Mouse (Mus musculus) left cerebral cortex, postnatal 25 days (tissue): Measurements from ENCODE around the gene Disp3. TPM values are rescaled to one million over a fixed set of nuclear protein-coding genes. Genes with fewer than 3 reads are reported as not detected.

ENCODE experiments used
- DNase-seq, 2 experiments: peaks; one replicate each; pipeline ENCODE4 v3.0.0; 2022; ENCODE audit warnings: low spot score in 2 of 2, mixed read lengths in 1 of 2
- intact Hi-C: fragments of 180-260 bp; cut with DNase I; formaldehyde crosslinking; loops from one replicate; pipeline ENCODE4 v1.15.1; 2025
- total RNA-seq, 2 experiments: library from RNA; stranded (reverse); gene quantifications; 2 replicates each; pipeline ENCODE4 v1.2.3; 2021

The Disp3 gene
- total RNA-seq, 2 experiments from 2014 or later: 25.8 to 29.1 TPM

DNA sequence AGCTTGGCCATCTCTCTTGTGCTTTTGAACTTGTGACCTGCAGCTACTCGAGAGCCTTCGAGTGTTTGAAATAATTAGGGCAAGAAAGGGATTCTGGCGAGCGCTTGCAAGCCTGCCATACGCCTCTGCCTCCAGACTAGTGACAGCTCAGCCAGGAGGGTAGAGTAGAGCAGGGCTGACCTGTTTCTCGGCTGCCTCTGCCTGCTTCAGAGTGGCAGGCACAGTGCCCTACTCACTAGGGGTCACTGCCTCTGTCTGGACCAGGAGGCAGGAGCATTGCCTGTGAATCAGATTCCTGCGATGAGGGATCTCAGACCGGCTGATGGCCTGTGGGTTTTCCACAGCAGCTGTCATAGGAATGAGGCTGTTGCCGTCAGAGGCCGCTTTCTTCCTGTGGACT lies 55.1 kb downstream of the Disp3 start:
- intact Hi-C loops: no loop called here
- DNase-seq: no peak

DNA sequence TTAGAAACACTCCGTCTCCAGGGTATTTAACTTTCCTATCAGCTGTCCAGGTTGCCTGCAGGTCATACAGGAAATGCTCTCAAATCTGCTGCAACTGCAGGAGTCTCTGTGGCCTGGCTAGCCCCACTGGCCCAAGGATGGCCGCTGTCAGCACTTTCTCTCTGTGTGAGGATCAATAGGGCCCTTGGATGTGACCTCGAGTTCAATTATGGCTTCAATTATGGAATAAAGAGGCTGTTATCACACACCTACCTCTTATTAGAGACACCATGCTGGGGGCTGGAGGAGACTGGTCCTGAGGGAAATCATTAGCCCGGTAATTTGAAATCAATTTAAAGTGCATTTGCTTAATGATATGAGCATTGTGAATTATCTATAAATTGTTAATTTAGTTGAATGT lies 55.6 kb downstream of the Disp3 start:
- intact Hi-C loops: no loop called here
- no peak for DNase-seq

DNA sequence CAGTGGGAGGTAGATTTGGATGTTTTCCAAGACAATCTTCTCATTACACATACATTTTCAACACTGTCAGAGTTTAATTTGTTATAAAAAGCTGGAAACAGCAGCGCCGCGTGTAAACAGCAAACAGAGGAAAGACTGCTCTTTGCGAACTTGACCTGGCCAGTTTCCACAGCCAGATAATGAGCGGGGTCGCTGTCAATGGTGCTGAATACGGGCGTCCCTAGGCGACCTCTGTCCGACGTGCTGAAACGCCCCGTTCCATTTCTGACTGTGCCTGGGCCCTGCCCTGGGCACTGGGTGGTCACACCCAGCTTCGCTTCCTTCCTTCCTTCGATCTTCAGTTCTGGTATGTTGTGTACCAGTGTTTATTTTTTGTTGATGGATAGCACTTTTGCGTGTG lies 58.1 kb downstream of the Disp3 start:
- intact Hi-C loops: no loop called here

DNA sequence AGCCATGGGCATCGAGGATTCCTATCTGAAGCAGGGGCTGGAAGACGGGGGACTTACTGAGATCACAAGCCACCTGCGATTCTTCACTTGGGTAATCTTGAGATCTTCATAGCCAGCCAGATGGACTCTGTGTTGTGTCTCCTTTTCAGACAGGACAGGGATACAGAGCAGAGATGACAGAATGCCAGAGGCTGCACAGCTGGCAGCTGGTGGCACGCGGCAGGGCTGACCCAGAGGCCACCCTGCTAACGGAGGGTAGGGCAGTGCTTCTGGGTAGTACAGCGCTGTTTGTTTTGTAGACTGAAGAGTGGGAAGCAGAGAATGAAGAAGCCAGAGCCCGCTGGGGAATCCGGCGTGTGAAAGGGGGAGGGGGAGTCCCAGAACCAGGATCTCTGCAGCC lies 64.8 kb downstream of the Disp3 start:
- intact Hi-C loops: no loop called here

More for the DNA sequence above, 58.1 kb downstream of the Disp3 start:
- DNase-seq: no peak

DNA sequence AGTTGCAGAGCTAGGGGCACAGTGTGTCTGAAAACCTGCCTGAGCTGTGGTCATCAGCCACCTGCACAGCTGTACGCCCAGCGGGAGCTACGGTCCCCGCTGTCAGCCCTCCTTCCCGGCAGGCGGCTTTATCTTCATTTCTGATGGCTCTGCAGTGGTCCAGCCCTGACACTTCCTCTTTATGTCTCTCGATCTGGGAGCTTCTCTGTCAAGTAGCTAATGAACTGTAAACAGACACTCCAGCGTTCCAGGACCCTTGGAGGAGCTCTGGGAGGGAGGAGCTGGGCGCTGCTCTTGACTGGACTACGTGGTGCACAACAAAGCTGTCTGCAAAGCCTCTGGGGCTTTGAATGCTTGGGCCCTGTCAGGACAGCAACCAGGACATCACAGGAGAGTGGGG lies 67.1 kb downstream of the Disp3 start:
- DNase-seq: no peak
- intact Hi-C loops: no loop called here

More for the DNA sequence above, 64.8 kb downstream of the Disp3 start:
- no peak for DNase-seq

GRCm38 (mm10) chr4:148218238-148218637 lies 69.5 kb downstream of the Disp3 start:
- intact Hi-C loops: loop anchor here (5.0 kb wide), 1 partner anchor 46 kb away; no protein-coding TSS in a partner anchor
- DNase-seq: peak; percentile 26 to 45

DNA sequence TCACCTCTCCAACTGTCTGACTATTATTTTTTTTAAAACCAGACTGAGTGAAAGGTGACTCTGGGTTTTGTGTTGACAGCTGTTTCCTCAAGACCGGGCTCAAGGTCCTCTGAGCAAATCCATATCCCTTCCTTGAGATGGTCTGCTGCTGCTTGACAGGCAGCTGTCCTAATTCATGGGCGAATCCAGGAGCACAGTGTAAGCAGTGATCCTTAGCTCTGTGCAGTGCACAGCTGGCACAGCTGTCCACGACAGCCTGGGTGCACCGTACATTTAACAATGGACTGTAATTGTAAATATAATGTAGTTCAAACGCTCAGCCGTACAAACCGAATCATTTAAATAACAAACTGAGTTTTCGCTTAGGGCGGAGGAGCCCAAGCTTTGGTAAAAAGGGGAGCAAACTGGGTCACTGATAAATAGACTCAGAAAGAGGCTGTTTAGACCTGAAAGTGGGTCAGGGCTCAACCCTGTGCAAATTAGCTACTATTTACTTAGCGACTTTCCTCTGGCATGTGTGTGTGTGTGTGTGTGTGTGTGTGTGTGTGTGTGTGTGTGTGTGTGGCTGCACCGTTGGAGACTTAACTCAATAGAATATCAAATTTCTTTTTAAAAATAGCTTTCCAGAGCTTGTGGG lies 72.4 kb downstream of the Disp3 start:
- intact Hi-C loops: loop anchor here (2.0 to 5.0 kb wide), 2 partner anchors 43 to 73 kb away; no protein-coding TSS in a partner anchor
- DNase-seq: no peak

DNA sequence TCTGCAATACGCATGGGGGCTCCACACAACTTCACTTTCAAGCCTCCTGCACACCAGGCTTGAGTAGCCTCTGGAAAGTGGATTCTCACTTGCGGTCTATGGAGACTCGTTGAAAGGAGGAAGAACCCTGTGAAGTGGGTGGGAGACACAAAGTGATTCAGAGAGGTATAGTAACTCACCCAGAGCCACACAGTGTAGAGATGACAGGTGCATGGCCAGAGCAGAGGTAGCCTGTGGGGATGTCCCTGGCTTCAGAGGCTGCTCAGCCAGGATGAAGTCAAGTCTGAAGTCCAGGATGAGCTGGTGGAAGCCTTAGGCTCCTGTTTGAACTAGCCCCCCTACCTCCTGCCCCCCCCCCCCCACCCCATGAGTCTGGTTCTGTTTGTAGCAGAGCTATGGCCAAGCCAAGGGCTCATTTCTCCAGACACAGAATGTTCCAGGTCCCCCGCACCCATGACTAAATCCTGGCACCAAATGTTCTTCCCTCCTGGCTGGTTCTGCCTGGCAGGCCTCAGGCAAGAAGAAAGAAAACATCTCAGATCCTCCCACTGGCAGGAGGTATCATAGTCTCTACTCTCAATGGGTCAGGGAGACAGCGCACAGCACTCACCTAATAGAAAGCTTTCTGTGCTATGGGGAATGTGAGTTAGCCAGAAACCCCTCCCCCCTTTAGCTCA lies 73.2 kb downstream of the Disp3 start:
- peak; percentile 69 to 92 for DNase-seq
- intact Hi-C loops: loop anchor here (2.0 to 5.0 kb wide), 3 partner anchors 42 to 143 kb away; no protein-coding TSS in a partner anchor

DNA sequence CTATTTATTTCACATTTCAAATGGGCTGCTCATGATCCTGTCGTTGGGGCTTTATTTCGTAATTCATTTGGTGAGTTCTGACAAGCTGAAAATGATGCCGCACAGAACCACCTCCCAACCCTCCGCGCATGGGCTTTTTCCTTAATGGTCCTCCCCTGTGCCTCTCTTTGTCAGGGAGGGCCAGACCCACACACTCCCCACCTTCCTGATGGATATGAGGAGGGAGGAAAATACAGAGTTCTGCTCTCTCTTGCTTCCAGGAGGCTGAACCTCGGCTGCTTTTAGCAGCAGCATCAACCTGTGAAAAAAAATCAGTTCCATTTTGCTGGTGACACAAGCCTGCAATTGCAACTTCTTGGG lies 82.9 kb downstream of the Disp3 start:
- intact Hi-C loops: no loop called here
- no peak for DNase-seq

GRCm38 (mm10) chr4:148204061-148204872 lies 83.5 kb downstream of the Disp3 start:
- intact Hi-C loops: no loop called here
- no peak for DNase-seq

- DNase-seq: no peak
- intact Hi-C loops: no loop called here
Observed at GRCm38 (mm10) chr4:148203557-148203956, 84.2 kb downstream of the Disp3 start.

DNA sequence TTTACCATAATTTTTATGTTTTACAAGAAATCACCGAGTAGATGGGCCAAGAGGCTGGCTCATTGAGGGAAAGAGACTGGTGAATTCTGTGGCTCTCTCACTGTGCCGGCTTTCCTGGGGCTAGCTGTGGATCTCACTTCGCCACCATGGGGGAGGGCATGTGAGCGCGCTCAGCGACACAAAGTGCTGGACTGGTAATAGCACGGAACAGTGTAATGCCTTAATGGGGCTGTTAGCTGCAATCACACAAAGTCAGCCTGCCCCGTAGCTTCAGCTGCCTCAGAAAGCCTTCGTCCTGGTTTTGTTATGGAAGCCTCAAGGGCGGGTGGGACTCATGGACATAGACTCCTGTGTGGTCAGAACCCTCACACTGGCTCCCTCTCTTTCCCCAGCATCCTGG lies 89.0 kb downstream of the Disp3 start:
- intact Hi-C loops: no loop called here
- no peak for DNase-seq

DNA sequence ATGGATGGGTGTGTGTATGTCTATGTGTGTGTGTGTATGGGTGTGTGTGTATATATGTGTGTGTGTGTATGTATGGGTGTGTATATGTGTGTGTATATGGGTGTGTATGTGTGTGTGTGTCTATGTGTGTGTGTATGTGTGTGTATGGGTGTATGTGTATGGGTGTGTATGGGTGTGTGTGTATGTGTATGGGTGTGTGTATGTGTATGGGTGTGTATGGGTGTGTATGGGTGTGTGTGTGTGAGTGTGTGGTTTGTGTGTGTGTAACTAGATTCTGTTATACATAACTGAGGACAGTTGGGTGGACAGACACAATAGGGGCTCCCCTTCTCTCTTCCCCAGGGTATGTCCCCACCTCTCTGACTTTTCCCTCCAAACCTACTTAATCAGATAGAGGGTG lies 93.4 kb downstream of the Disp3 start:
- DNase-seq: no peak
- intact Hi-C loops: no loop called here

- DNase-seq: no peak
- intact Hi-C loops: no loop called here
Observed at GRCm38 (mm10) chr4:148192707-148193245, 95.0 kb downstream of the Disp3 start.

Other genes with a start within 250 kb of the Disp3 start
- 10 to 100 TPM; 70.9 to 73.9 TPM for gene Clcn6, start 249.1 kb downstream of the Disp3 start, total RNA-seq
- gene Mthfr, start 248.9 kb downstream of the Disp3 start, total RNA-seq: 10 to 100 TPM; 27.1 to 30.5 TPM
- gene Agtrap, start 199.9 kb downstream of the Disp3 start, total RNA-seq: 1 to 10 TPM; 6.3 to 7.8 TPM
- 10 to 100 TPM; 11.2 to 14.9 TPM for gene Mad2l2, start 157.6 kb downstream of the Disp3 start, total RNA-seq
- under 1 TPM; 0.28 to 0.37 TPM for gene Draxin, start 157.3 kb downstream of the Disp3 start, total RNA-seq
- gene Fbxo6, start 135.8 kb downstream of the Disp3 start, total RNA-seq: 10 to 100 TPM; 26.9 to 28.0 TPM
- 100 to 1,000 TPM; 133 to 134 TPM for gene Fbxo44, start 127.5 kb downstream of the Disp3 start, total RNA-seq
- gene Fbxo2, start 127.3 kb downstream of the Disp3 start, total RNA-seq: 10 to 100 TPM; 86.8 to 87.2 TPM
- gene Ubiad1, start 156.8 kb upstream of the Disp3 start, total RNA-seq: 1 to 10 TPM; 8.9 to 9.1 TPM
- gene Mtor, start 160.6 kb upstream of the Disp3 start, total RNA-seq: 10 to 100 TPM; 85.4 to 91.7 TPM
- under 1 TPM; 0.64 to 0.96 TPM for gene Angptl7, start 212.5 kb upstream of the Disp3 start, total RNA-seq